Mouse (Mus musculus): ENCODE measurements around the gene Sik1.
A peak's percentile ranks its signal among the peaks of the same experiment; 100 is the strongest.

DNA sequence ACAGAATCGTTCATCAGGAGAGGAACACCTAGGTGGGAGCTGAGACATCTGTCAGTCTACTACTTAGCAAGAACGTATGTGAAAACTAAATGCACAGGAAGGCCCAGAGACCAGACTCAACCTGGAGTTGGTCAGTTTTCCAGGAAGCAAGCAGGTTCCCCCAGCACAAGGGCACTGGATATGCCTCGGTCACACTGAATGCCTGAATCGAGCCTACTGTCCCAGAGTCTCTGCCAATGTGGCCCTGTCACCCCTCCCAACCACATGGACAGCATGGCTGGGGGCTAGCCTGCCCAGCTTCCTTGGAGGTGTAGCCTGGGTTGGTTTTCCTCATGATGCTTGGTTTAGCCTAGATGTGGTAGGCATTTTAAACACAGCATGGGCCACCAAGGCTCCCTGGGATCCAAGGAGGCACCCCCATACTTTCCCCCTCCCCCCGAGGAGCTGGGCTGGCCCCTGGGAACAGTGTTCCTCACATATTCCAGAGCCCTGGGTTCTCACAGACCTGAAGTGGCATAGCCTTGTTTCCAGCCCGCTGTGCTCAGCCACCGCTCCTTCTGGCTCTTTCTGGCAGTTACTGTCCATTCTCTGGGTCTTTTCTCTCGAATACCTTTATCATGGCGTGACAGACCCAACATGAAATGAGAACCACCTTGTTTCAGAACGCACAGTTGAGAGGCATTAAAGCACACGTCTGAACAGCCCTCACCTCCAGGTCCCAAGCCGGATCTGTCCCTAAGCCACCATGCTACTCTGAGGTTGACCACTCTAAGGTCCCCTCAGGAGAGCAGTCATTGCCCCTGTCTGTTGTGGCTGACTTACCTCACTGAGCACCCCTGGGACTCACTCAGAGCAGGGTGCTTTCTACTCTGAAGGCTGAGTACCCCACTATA is 12.4 kb downstream of the Sik1 start:
- peak; percentile 28 for TF ChIP-seq POLR2A (IDR thresholded peaks at IDR 0.05; ENCODE audit: insufficient read length, low read depth)
- TF ChIP-seq MYOG (IDR thresholded peaks at IDR 0.05; ENCODE audit: control insufficient read depth in 1 of 3, insufficient read depth in 1 of 3, insufficient read length in 2 of 3, low read depth in 2 of 3): no peak
- no peak for TF ChIP-seq E2F4 (IDR thresholded peaks at IDR 0.05; ENCODE audit: insufficient read depth)
- TF ChIP-seq TCF3 (IDR thresholded peaks at IDR 0.05; ENCODE audit: insufficient read length, low read depth): no peak
- TF ChIP-seq MAX (IDR thresholded peaks at IDR 0.05; ENCODE audit: low read depth): no peak
- TF ChIP-seq MYOD1 (IDR thresholded peaks at IDR 0.05; ENCODE audit: control insufficient read depth in 1 of 3, insufficient read length in 2 of 3, low read depth in 2 of 3): no peak
- TF ChIP-seq TCF12 (IDR thresholded peaks at IDR 0.05; ENCODE audit: insufficient read depth, poor library complexity, severe bottlenecking): no peak
- no peak for TF ChIP-seq USF1 (IDR thresholded peaks at IDR 0.05; ENCODE audit: low read depth)
- TF ChIP-seq CEBPB (IDR thresholded peaks at IDR 0.05; ENCODE audit: insufficient read depth, poor library complexity, severe bottlenecking): no peak
- peak; percentile 95 for TF ChIP-seq POLR2AphosphoS2 (IDR thresholded peaks at IDR 0.05; ENCODE audit: insufficient read length, low read depth)
- TF ChIP-seq SRF (IDR thresholded peaks at IDR 0.05; ENCODE audit: control insufficient read depth, insufficient read length, low read depth): no peak

Data from myocyte (in vitro differentiated cells).